Mouse (Mus musculus): ENCODE data around the gene Kctd12b. TPM values are rescaled to one million over a fixed set of nuclear protein-coding genes. Genes with fewer than 3 reads are reported as not detected.

The Kctd12b gene
- 2.7 and 5.1 TPM in 2 replicates for polyA plus RNA-seq (2014; fragmentation: Nextera tagmentation; extraction: Ambion mirVana)

DNA sequence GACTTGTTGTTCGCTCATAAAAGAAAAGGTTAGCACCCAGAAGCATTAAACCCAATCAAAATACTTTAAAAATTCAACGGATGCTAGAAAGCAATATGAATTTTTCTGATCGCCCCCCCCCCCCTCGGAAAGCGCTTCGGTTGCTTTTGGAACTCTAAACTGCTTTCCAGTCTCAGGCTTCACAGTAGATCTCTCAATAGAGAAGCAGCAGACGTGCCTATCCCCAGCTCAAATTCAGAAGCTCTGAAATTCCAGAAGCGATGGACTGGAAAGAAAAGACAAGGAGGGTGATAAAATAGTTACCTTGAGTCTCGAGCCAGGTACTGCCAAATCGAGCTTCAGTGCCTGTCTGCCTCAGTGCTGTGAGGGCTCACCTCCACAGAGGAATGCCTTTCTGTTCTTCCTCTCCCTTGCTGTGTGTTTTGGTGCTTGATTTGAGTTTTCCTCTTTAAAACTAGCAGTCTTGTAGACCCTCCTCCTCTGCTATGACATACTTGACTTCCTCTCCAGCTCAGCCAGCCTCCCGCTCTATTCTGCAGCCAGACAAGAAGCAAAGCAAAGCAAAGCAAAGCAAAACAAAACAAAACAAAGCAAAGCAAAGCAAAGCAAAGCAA, at the start of gene Kctd12b:
Gene Kctd12b, minus strand, starts transcription at position 610 of the 614 bp plus-strand sequence.
- 27% methylated on average over 11 of the region's 11 CpGs for WGBS
- Histone ChIP-seq H3K4me2 (ENCODE audit: low read length) (peak within 1 kb of the TSS; percentile 45), H3K9ac (replicated peaks; ENCODE audit: low read length) (no peak within 1 kb of the TSS; the same call in 1 of the 2 replicates), H3K27ac (replicated peaks; ENCODE audit: low read depth, low read length) (no peak within 1 kb of the TSS), H3K9me3 (ENCODE audit: control insufficient read depth, low read length) (no peaks in the 10 kb centered on the region), H3K36me3 (ENCODE audit: control insufficient read depth, insufficient read depth, low read length) (no peaks in the 10 kb centered on the region), H3K27me3 (ENCODE audit: control insufficient read depth, insufficient read depth, low read length) (no peaks in the 10 kb centered on the region), H3K4me1 (ENCODE audit: control insufficient read depth, insufficient read depth, low read length) (no peaks in the 10 kb centered on the region), H3K4me3 (replicated peaks; ENCODE audit: low read depth, low read length) (peak within 1 kb of the TSS; percentile 21)
- ATAC-seq (ENCODE audit: low FRiP score, low TSS enrichment) (no peak), DNase-seq (peak; percentile 28)

GRCm38 (mm10) chrX:153742493-153742892, 46.3 kb upstream of the Kctd12b start:
- WGBS, result 84% methylated on average over 3 of the region's 3 CpGs
- no peaks in the 10 kb centered on the region for H3K4me1 ChIP-seq (ENCODE audit: control insufficient read depth, insufficient read depth, low read length)
- no peak overlapping the region for H3K4me3 ChIP-seq (replicated peaks; ENCODE audit: low read depth, low read length)
- H3K9me3 ChIP-seq (ENCODE audit: control insufficient read depth, low read length), result no peaks in the 10 kb centered on the region
- no peak for DNase-seq
- H3K36me3 ChIP-seq (ENCODE audit: control insufficient read depth, insufficient read depth, low read length), result no peaks in the 10 kb centered on the region
- no peak for ATAC-seq (ENCODE audit: low FRiP score, low TSS enrichment)
- no peak overlapping the region for H3K27ac ChIP-seq (replicated peaks; ENCODE audit: low read depth, low read length)
- no peak overlapping the region for H3K9ac ChIP-seq (replicated peaks; ENCODE audit: low read length)
- no peak overlapping the region for H3K4me2 ChIP-seq (ENCODE audit: low read length)
- H3K27me3 ChIP-seq (ENCODE audit: control insufficient read depth, insufficient read depth, low read length), result no peaks in the 10 kb centered on the region

DNA sequence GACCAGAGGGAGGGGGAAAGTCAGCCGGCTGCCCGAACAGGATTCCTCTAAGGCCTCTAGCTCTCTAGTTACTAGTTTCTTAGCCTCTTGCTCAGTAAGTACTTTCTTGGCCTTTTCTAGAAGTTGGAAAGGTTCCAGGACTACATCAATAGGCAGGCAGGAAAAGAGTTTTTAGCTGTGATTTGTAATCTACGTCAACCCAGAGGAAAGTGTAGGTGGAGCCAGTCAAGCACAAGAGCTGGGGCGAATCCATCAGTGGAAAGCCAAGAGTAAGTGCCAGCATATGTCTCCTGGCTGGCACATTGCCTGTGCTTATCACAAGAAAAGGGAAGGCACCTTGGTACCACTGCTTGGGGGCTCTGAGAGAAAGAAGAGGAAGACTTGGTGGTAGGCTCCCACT, 39.5 kb upstream of the Kctd12b start:
- H3K27ac ChIP-seq (replicated peaks; ENCODE audit: low read depth, low read length), result no peak overlapping the region
- 89% methylated on average over 4 of the region's 4 CpGs for WGBS

DNA sequence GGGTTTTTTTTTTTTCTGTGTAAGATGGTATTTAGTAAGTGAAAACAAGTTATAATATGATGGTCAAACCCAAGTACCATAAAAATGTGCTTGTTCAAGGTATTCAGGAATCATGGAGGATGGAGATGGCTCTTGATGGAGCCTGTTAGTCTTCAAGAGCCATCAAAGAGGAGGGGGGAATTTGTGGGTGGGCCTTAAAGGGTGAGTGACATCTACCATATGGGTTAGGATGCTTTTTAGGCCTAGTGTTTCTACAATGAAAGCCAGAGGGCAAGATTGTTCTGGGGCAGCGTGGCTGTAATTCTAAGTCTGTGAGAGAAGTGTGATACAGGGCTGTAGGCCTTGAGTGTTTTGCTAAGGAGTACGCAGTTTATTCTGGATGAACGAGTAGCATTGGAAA, 28.2 kb upstream of the Kctd12b start:
- no peak overlapping the region; the same call in 1 of the 2 replicates for H3K9ac ChIP-seq (replicated peaks; ENCODE audit: low read length)

More for the DNA sequence above, 39.5 kb upstream of the Kctd12b start:
- H3K9me3 ChIP-seq (ENCODE audit: control insufficient read depth, low read length), result no peaks in the 10 kb centered on the region
- DNase-seq (no peak), ATAC-seq (ENCODE audit: low FRiP score, low TSS enrichment) (no peak)
- H3K27me3 ChIP-seq (ENCODE audit: control insufficient read depth, insufficient read depth, low read length), result no peaks in the 10 kb centered on the region
- no peak overlapping the region for H3K9ac ChIP-seq (replicated peaks; ENCODE audit: low read length)
- H3K4me3 ChIP-seq (replicated peaks; ENCODE audit: low read depth, low read length), result no peak overlapping the region
- no peaks in the 10 kb centered on the region for H3K4me1 ChIP-seq (ENCODE audit: control insufficient read depth, insufficient read depth, low read length)
- H3K4me2 ChIP-seq (ENCODE audit: low read length), result no peak overlapping the region
- H3K36me3 ChIP-seq (ENCODE audit: control insufficient read depth, insufficient read depth, low read length), result 0 out of 2 replicates have a peak, but pooled peaks cover 9% of the 10 kb centered on the region

GRCm38 (mm10) chrX:153723110-153723916, 27.1 kb upstream of the Kctd12b start, which contains the start of gene Nbdy:
Nbdy (plus strand) TSS chrX:153723590.
- H3K36me3 ChIP-seq (ENCODE audit: control insufficient read depth, insufficient read depth, low read length), result no peaks in the 10 kb centered on the region
- DNase-seq (peak; percentile 82), ATAC-seq (ENCODE audit: low FRiP score, low TSS enrichment) (peak; percentile 91)
- peak within 1 kb of the TSS; percentile 84 for H3K27ac ChIP-seq (replicated peaks; ENCODE audit: low read depth, low read length)
- peak within 1 kb of the TSS; percentile 59 for H3K4me2 ChIP-seq (ENCODE audit: low read length)
- no peaks in the 10 kb centered on the region for H3K27me3 ChIP-seq (ENCODE audit: control insufficient read depth, insufficient read depth, low read length)
- no peaks in the 10 kb centered on the region for H3K9me3 ChIP-seq (ENCODE audit: control insufficient read depth, low read length)
- WGBS, result 18% methylated on average over 32 of the region's 32 CpGs
- H3K4me1 ChIP-seq (ENCODE audit: control insufficient read depth, insufficient read depth, low read length), result no peaks in the 10 kb centered on the region
- H3K4me3 ChIP-seq (replicated peaks; ENCODE audit: low read depth, low read length), result peak within 1 kb of the TSS; percentile 45
- peak within 1 kb of the TSS; percentile 64 for H3K9ac ChIP-seq (replicated peaks; ENCODE audit: low read length)

More for the DNA sequence above, 28.2 kb upstream of the Kctd12b start:
- 34% methylated on average over 3 of the region's 3 CpGs for WGBS
- H3K36me3 ChIP-seq (ENCODE audit: control insufficient read depth, insufficient read depth, low read length), result no peaks in the 10 kb centered on the region
- no peaks in the 10 kb centered on the region for H3K9me3 ChIP-seq (ENCODE audit: control insufficient read depth, low read length)
- peak overlapping the region; percentile 45 for H3K4me3 ChIP-seq (replicated peaks; ENCODE audit: low read depth, low read length)
- DNase-seq (peak; percentile 65), ATAC-seq (ENCODE audit: low FRiP score, low TSS enrichment) (peak; percentile 62; the same call in 1 of the 2 replicates)
- H3K27ac ChIP-seq (replicated peaks; ENCODE audit: low read depth, low read length), result peak overlapping the region; percentile 52; the same call in 1 of the 2 replicates
- H3K4me1 ChIP-seq (ENCODE audit: control insufficient read depth, insufficient read depth, low read length), result no peaks in the 10 kb centered on the region
- peak overlapping the region; percentile 59 for H3K4me2 ChIP-seq (ENCODE audit: low read length)
- no peaks in the 10 kb centered on the region for H3K27me3 ChIP-seq (ENCODE audit: control insufficient read depth, insufficient read depth, low read length)

DNA sequence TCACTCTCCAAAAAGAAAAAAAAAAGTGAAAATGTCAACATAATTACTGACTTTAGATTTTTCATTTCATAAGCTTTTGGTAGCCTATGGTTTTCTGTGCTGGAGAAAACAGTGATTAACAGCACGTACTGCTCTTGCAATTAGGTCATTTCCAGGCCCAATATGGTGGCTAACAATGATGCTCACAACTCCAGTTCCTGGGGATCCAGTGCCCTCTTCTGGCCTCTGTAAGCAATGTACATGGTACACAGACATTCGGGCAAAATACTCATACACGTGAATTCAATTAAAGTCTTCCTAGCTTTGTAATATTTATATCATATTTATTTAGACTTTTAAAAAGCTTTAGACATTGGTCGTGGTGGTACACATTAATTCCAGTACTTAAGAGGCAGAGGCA, 23.4 kb upstream of the Kctd12b start:
- DNase-seq (peak; percentile 58), ATAC-seq (ENCODE audit: low FRiP score, low TSS enrichment) (no peak)
- 33% methylated on average over 4 of the region's 4 CpGs for WGBS
- Histone ChIP-seq H3K27ac (replicated peaks; ENCODE audit: low read depth, low read length) (no peak overlapping the region), H3K9ac (replicated peaks; ENCODE audit: low read length) (no peak overlapping the region), H3K27me3 (ENCODE audit: control insufficient read depth, insufficient read depth, low read length) (no peaks in the 10 kb centered on the region), H3K4me1 (ENCODE audit: control insufficient read depth, insufficient read depth, low read length) (no peaks in the 10 kb centered on the region), H3K4me2 (ENCODE audit: low read length) (no peak overlapping the region), H3K36me3 (ENCODE audit: control insufficient read depth, insufficient read depth, low read length) (no peaks in the 10 kb centered on the region), H3K9me3 (ENCODE audit: control insufficient read depth, low read length) (no peaks in the 10 kb centered on the region), H3K4me3 (replicated peaks; ENCODE audit: low read depth, low read length) (no peak overlapping the region)

GRCm38 (mm10) chrX:153716716-153717115, 20.5 kb upstream of the Kctd12b start:
- no peaks in the 10 kb centered on the region for H3K27me3 ChIP-seq (ENCODE audit: control insufficient read depth, insufficient read depth, low read length)
- H3K4me3 ChIP-seq (replicated peaks; ENCODE audit: low read depth, low read length), result no peak overlapping the region
- H3K27ac ChIP-seq (replicated peaks; ENCODE audit: low read depth, low read length), result no peak overlapping the region
- ATAC-seq (ENCODE audit: low FRiP score, low TSS enrichment) (no peak), DNase-seq (no peak)
- no peaks in the 10 kb centered on the region for H3K9me3 ChIP-seq (ENCODE audit: control insufficient read depth, low read length)
- H3K4me2 ChIP-seq (ENCODE audit: low read length), result no peak overlapping the region
- H3K9ac ChIP-seq (replicated peaks; ENCODE audit: low read length), result no peak overlapping the region
- no peaks in the 10 kb centered on the region for H3K36me3 ChIP-seq (ENCODE audit: control insufficient read depth, insufficient read depth, low read length)
- no peaks in the 10 kb centered on the region for H3K4me1 ChIP-seq (ENCODE audit: control insufficient read depth, insufficient read depth, low read length)
- WGBS, result 90% methylated on average over 2 of the region's 2 CpGs

GRCm38 (mm10) chrX:153707735-153708134, 11.5 kb upstream of the Kctd12b start:
- no peaks in the 10 kb centered on the region for H3K9me3 ChIP-seq (ENCODE audit: control insufficient read depth, low read length)
- H3K9ac ChIP-seq (replicated peaks; ENCODE audit: low read length), result no peak overlapping the region
- H3K4me2 ChIP-seq (ENCODE audit: low read length), result no peak overlapping the region
- H3K27ac ChIP-seq (replicated peaks; ENCODE audit: low read depth, low read length), result no peak overlapping the region
- no peaks in the 10 kb centered on the region for H3K36me3 ChIP-seq (ENCODE audit: control insufficient read depth, insufficient read depth, low read length)
- no peak for ATAC-seq (ENCODE audit: low FRiP score, low TSS enrichment)
- H3K4me1 ChIP-seq (ENCODE audit: control insufficient read depth, insufficient read depth, low read length), result no peaks in the 10 kb centered on the region
- H3K4me3 ChIP-seq (replicated peaks; ENCODE audit: low read depth, low read length), result no peak overlapping the region
- peak; percentile 64 for DNase-seq
- 37% methylated on average over 4 of the region's 4 CpGs for WGBS
- H3K27me3 ChIP-seq (ENCODE audit: control insufficient read depth, insufficient read depth, low read length), result no peaks in the 10 kb centered on the region

Data from midbrain, embryonic 14.5 days (tissue).